Mouse (Mus musculus) inflammation-experienced regulatory T-cells, adult 6 months (primary cell): ENCODE results near the gene Gm4131. TPM values are rescaled to one million over a fixed set of nuclear protein-coding genes. Genes with fewer than 3 reads are reported as not detected.
"Not testable (repeated sequence)": the region's sequence is repeated elsewhere in the genome, so short reads cannot be mapped to it uniquely, and the experiment has no call there.

Experiments
- ATAC-seq: one replicate; pipeline ENCODE4 v1.8.0; 2017
- polyA plus RNA-seq, 3 experiments: library from polyadenylated mRNA; unstranded; fragments of 100-300 nt; shearing (Covaris generic); gene quantifications; one replicate each; pipeline ENCODE4 v1.2.1; 2017

Gene Gm4131
- polyA plus RNA-seq, result not detected

DNA sequence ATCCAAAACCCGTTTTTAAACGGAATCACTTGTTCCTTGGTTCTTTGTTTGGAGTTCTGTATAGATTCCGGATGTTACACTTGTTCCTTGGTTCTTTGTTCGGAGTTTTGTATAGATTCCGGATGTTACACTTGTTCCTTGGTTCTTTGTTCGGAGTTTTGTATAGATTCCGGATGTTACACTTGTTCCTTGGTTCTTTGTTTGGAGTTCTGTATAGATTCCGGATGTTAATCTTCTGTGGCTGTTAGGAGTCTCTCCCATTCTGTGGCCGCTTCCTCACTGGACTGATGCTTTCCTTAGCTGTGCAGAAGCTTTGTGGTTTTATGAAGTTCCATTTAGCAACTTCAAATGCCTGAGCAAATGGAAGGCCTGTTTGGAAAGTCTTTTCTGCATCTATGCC lies at the start of gene Gm4131:
Gene Gm4131 (minus strand): TSS at position 101 of the 400 bp plus-strand sequence.
- ATAC-seq, result not testable (repeated sequence)

DNA sequence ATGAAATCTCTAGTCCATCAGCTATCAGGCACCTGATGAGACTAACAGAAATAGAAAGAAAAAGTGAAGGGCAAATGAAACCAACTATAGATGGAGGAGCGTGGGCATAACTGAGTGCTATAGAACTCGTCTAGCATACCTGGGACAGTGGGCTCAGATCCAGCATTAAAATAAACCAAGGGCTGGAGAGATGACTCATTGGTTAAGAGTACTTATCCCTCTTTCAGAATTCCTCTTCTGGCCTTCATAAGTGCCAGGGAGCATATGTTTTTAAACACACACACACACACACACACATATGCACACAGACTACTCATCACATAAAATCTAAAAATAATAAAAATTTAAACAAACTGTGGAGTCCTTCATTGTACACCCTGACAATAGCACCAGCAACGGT lies 43.2 kb upstream of the Gm4131 start:
- no peak for ATAC-seq

GRCm38 (mm10) chr14:62607791-62608196 lies 41.1 kb upstream of the Gm4131 start:
- ATAC-seq, result no peak

DNA sequence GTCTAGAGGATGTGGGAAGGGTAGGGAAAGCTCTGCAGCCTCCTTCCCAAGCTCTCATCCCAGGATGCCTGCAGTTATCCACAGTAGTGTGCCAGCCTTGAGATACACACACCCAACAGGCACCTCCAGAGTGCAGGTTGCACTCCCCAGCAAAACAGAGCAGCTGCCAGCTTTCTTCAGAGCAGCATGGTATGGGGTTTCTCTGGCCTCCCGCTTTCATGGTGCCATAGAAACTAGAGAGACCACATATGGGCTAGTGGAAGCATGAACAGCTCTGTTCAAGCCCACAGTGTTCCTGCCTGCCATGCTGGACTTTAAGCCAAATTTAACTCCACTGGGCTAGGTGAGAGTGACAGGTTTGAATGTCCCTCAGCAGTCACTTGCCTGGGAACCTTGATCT lies 36.1 kb upstream of the Gm4131 start:
- ATAC-seq, result no peak

DNA sequence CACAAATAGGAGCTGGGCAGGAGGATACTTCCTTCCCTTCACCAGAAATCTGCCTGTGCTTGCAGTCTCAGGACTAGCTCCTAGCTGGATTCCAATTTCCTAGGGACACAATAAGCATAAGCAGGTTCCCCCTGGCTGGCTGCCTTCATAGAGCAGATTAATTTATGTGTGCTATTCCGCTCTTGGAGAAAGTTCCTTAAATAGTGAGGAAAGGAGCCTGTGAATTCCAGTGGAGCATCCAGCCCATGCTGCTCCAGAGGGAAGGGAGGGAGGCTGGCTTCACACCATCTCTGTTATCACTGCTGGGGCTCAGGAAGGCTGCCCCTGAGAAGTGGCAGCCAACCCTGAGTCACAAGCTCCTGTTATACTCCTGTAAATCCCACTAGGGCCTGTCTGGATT lies 35.5 kb upstream of the Gm4131 start:
- ATAC-seq, result no peak

GRCm38 (mm10) chr14:62600109-62600522 lies 33.4 kb upstream of the Gm4131 start:
- ATAC-seq, result no peak

GRCm38 (mm10) chr14:62585338-62585737 lies 18.6 kb upstream of the Gm4131 start:
- no peak for ATAC-seq

GRCm38 (mm10) chr14:62584637-62585036 lies 17.9 kb upstream of the Gm4131 start:
- no peak for ATAC-seq

- no peak for ATAC-seq
These were observed 15.0 kb upstream of the Gm4131 start for GRCm38 (mm10) chr14:62581768-62582167.

DNA sequence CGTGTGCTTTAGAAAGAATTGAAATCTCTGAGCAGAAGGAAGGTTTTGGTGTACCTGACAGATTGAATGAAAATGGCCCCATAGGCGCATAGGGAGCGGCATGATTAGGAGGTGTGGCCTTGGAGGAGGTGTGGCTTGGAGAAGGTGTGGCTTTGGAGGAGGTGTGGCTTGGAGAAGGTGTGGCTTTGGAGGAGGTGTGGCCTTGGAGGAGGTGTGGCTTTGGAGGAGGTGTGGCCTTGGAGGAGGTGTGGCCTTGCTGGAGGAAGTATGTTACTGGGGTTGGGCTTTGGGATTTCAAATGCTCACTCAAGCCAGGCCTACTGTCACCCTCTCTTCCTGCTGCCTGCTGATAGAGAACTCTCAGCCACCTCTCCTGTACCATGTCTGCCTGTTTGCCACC lies 14.2 kb upstream of the Gm4131 start:
- no peak for ATAC-seq

GRCm38 (mm10) chr14:62575862-62576261 lies 9.1 kb upstream of the Gm4131 start:
- ATAC-seq, result no peak

DNA sequence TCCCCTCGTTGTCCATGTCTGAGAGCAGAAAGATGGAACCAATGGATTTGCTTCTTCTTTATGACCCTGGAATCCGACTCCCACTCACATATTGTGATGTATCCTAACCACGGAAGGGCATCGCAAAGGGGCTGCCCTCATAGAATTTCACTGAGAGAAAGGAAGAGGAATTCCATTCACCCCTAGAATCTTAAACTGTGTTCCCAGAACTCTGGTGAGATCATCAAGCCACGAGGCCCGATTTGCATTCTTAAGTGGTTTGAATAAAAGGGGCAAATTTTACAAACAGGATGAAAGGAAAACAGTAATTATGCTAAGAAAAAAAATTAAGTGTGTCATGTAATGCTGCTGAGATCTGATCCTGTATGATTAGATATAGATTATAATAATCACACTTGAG lies 8.2 kb upstream of the Gm4131 start:
- ATAC-seq, result no peak

DNA sequence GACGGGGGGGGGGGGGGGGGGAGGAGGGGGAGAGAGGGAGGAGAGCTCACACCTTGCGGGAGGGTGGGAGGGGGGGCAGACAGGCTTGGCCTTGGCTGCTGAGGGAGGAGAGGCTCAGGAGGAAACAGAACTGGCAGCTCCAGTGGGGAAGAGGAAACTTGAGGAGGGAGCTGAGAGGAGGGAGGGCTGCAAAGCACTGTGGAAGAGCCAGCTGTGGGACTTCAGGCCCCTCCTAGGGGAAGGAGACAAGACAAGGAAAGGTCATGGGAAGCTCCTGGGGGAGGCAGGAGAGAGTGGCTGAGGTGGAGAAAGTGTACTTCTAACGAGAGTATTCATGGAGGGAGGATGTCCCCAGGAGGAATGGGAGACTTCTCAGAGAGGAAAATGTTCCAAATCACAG lies 6.7 kb upstream of the Gm4131 start:
- no peak for ATAC-seq

GRCm38 (mm10) chr14:62570299-62570698 lies 3.6 kb upstream of the Gm4131 start:
- no peak for ATAC-seq

DNA sequence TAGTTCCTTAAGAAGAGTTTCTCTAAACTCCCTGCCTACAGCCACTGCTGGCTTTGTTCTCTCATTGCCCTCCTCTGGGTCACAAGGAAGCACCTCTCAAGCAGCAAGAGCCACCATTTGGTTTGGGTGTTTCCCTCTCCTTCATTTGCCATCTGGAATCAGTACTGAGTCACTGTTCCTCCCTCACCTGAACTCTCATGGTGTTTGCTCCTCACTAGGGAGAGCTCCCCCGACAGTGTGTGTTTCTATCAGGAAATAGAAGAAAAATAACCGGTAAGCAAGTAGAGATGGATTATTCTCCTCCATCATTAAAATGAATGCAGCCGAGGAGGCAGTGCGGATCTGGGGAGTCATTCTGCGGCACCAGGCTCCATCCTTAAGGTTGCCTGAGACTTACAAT lies 2.7 kb upstream of the Gm4131 start:
- no peak for ATAC-seq

DNA sequence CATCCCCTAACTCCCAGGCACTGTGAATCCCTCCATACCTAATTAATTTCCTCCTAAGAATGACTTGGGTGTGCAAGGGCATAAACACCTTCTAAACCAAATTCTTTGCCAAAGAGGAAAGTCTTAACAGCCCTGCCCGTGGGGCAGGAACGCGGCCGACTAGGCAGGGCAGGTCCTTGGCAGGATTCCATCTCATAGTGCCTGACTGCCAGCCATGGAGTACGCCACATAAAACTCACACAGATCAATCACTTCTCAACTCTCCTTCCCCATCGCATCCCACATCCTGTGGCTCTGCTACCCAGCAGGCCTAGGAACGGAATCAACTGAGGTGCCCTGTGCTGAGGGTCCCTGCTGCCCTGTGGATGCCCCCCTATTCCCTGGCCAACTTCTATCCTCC lies 3.0 kb downstream of the Gm4131 start:
- ATAC-seq, result no peak

GRCm38 (mm10) chr14:62561875-62562748 lies 4.6 kb downstream of the Gm4131 start:
- no peak for ATAC-seq

- ATAC-seq, result no peak
These were observed 9.6 kb downstream of the Gm4131 start for GRCm38 (mm10) chr14:62557111-62557510.

DNA sequence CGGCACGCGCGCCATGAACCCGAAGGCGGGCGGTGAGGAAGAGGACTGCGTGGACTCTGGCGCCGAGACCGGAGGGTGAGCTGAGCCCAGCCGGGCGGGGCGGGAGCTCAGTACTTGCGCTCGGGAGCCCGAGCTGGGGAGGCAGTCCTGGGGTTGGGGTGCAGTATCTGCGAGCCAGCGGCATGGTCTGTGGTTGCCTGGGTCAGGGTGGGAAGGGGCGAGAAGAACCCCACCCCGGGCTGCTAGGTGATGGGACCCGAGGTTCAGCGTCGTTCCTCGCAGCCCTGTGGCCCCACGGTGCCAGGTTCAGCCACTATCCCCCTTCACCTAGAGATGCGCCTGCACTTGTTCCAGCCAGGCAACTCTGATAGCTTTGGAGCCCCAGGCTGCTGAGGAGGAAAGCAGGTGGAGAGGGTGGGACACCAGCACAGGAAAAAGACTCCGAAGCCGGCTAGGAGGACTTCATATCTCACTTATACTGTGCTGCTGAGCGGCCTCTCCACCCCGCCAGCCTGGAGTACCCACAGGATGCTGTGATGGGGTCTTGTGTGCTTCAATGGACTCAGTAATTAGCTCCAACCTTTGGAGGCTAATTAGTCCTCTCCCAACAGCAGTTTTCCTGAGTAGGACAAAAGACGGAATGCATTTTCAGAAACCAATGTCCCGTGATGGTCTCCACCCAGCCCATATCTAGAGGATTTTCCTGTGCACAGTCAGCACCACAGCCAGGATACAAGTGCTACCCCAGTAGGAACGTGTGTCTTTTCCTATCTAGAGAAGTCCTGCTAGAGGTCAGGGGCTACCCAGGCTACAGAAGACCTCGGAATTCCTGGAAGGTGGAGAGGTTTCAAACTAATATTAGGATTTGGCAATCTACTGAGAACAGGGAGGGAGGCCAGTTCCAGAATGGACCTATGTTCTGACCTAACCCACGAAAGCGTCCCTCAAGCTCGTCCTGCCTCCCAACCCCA lies 10.6 kb downstream of the Gm4131 start:
- no peak for ATAC-seq

GRCm38 (mm10) chr14:62555309-62555829 lies 11.4 kb downstream of the Gm4131 start, which contains the start of gene Fam124a:
TSS of gene Fam124a (plus strand) at chr14:62555737.
- peak; percentile 65 for ATAC-seq

GRCm38 (mm10) chr14:62553786-62554185 lies 12.9 kb downstream of the Gm4131 start:
- no peak for ATAC-seq

DNA sequence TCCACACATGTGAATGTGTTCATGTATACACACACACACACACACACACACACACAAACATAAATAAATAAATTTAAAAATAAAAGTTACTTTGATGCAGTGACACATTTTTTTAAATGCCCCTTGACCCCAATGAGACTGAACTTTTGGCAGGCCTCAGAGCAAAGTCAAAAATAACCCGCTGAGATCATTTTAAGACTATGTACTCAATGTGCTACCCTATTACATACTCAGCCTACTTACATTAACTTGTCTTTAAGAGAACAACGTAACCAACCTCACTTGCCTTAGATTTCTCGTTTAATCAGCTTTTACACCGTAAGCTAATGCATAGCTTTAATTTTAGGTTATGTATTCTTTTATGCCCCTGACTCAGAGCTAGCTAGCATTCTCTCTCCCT lies 13.9 kb downstream of the Gm4131 start:
- no peak for ATAC-seq

DNA sequence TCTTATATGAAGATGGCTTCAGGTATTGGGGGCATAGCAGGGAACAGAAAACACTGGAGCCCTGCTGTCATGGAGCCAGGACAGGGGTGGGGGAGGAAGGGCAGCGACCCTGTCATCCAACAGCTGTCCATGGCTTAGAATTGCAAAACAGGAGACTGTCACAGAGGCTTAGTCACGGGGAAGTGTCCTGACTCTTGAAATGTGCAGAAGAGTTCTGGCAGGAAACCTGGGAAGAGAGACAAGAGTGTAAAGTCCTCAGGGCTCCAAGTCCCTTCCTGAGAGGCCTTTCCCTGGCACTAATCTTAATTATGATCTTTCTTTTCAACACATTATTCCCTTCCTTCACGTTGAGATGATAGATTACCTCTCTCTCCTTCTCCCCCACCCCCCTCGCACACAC lies 16.6 kb downstream of the Gm4131 start:
- no peak for ATAC-seq
